In genomic region chr8:87819263-87819662, GRCm38 (mm10) we compare ENCODE assay signal across 30 mouse cellular contexts.
"Had no signal": no experiment of that assay in that cellular context is flagged by ENCODE, and none has a peak within 500 bp of the region (broad histone marks: within the 10 kb centered on the region; RNA-seq: fewer than 3 reads in every experiment).

No protein-coding gene starts in this region.

- H3K4me1 ChIP-seq: liver, embryonic 12.5 days; liver, embryonic 13.5 days; liver, embryonic 15.5 days had no signal

- H3K27ac ChIP-seq: limb, embryonic 12.5 days; limb, embryonic 13.5 days; limb, embryonic 15.5 days; liver, embryonic 12.5 days; liver, embryonic 13.5 days; liver, embryonic 14.5 days; liver, embryonic 15.5 days; lung, embryonic 15.5 days; macrophage; midbrain, embryonic 12.5 days; midbrain, embryonic 13.5 days; midbrain, embryonic 15.5 days; neural tube, embryonic 12.5 days had no signal

- ATAC-seq: liver, embryonic 12.5 days; liver, postnatal 0 days; lung, postnatal 0 days; midbrain, embryonic 13.5 days; midbrain, embryonic 15.5 days; midbrain, embryonic 16.5 days had no signal

- H3K4me2 ChIP-seq: limb, embryonic 12.5 days; limb, embryonic 13.5 days; limb, embryonic 15.5 days; liver, embryonic 11.5 days; liver, embryonic 12.5 days; liver, embryonic 13.5 days; liver, embryonic 15.5 days; lung, embryonic 14.5 days; lung, embryonic 15.5 days; midbrain, embryonic 11.5 days; midbrain, embryonic 12.5 days; midbrain, embryonic 13.5 days; midbrain, embryonic 15.5 days; neural tube, embryonic 12.5 days had no signal

- H3K27me3 ChIP-seq: limb, embryonic 12.5 days; limb, embryonic 13.5 days; limb, embryonic 15.5 days; liver, embryonic 12.5 days; liver, embryonic 13.5 days; liver, embryonic 15.5 days; lung, embryonic 15.5 days; midbrain, embryonic 12.5 days; midbrain, embryonic 13.5 days; midbrain, embryonic 15.5 days; neural tube, embryonic 12.5 days had no signal

- H3K9me3 ChIP-seq: limb, embryonic 10.5 days; limb, embryonic 12.5 days; limb, embryonic 13.5 days; limb, embryonic 15.5 days; liver, embryonic 12.5 days; liver, embryonic 13.5 days; liver, embryonic 15.5 days; lung, embryonic 15.5 days; midbrain, embryonic 12.5 days; midbrain, embryonic 13.5 days; midbrain, embryonic 15.5 days; neural tube, embryonic 12.5 days had no signal

- DNase-seq: left cerebral cortex, postnatal 4 days; liver; liver, embryonic 13.5 days; liver, postnatal 0 days; lung, adult 18-20 months; lung, adult 2 months; lung, embryonic 14.5 days; lung, postnatal 10 days; lung, postnatal 14 days; lung, postnatal 36 days; lung, postnatal 4 days had no signal

- H3K4me3 ChIP-seq: limb, embryonic 10.5 days; limb, embryonic 12.5 days; limb, embryonic 13.5 days; limb, embryonic 15.5 days; liver, embryonic 12.5 days; liver, embryonic 13.5 days; liver, embryonic 15.5 days; lung, embryonic 15.5 days; megakaryocyte, embryonic 14.5 days; midbrain, embryonic 12.5 days; midbrain, embryonic 13.5 days; midbrain, embryonic 15.5 days; myocyte; neural tube, embryonic 12.5 days had no signal

- H3K36me3 ChIP-seq: limb, embryonic 15.5 days; liver, embryonic 12.5 days; liver, embryonic 13.5 days; liver, embryonic 15.5 days; lung, embryonic 15.5 days; midbrain, embryonic 12.5 days; midbrain, embryonic 13.5 days; midbrain, embryonic 15.5 days; neural tube, embryonic 12.5 days had no signal

- H3K9ac ChIP-seq: limb, embryonic 12.5 days; limb, embryonic 13.5 days; limb, embryonic 15.5 days; liver, embryonic 12.5 days; liver, embryonic 13.5 days; liver, embryonic 14.5 days; liver, embryonic 15.5 days; liver, postnatal 0 days; lung, embryonic 14.5 days; lung, embryonic 15.5 days; midbrain, embryonic 12.5 days; midbrain, embryonic 13.5 days; midbrain, embryonic 15.5 days; neural tube, embryonic 12.5 days had no signal
